Comparison of ENCODE assay signal across 14 mouse cellular contexts in genomic region chr7:114731700-114732099, GRCm38 (mm10). TPM values are rescaled to one million over a fixed set of nuclear protein-coding genes. Genes with fewer than 3 reads are reported as not detected.
A peak's percentile ranks its signal among the peaks of the same experiment; 100 is the strongest.
DNase-seq lines count a peak whose midpoint lies in the region; ATAC-seq and TF ChIP-seq lines count a peak whose summit lies in the region.
"Not testable (repeated sequence)": the region's sequence is repeated elsewhere in the genome, so short reads cannot be mapped to it uniquely, and the experiment has no call there.
"Had no signal": no experiment of that assay in that cellular context is flagged by ENCODE, and none has a peak within 500 bp of the region (broad histone marks: within the 10 kb centered on the region; RNA-seq: fewer than 3 reads in every experiment).

No protein-coding gene starts in this region.

- ATAC-seq in common myeloid progenitor, adult 5-6 weeks (replicated peaks; ENCODE audit: low read depth, poor library complexity, severe bottlenecking) = peak; percentile 68
- ATAC-seq in liver, postnatal 0 days; midbrain, embryonic 14.5 days (ENCODE audit: low FRiP score, low TSS enrichment): not testable (repeated sequence)

- not testable (repeated sequence) for TF ChIP-seq POLR2A in heart, adult 2 months (IDR thresholded peaks at IDR 0.05; ENCODE audit: insufficient read depth, low read depth, low read length)

- not testable (repeated sequence) for H3K27me3 ChIP-seq in heart, adult 2 months (ENCODE audit: control insufficient read depth, insufficient read depth, low read length); liver, postnatal 0 days (ENCODE audit: insufficient read depth, low read length); midbrain, embryonic 14.5 days (ENCODE audit: control insufficient read depth, insufficient read depth, low read length)

- not testable (repeated sequence) for H3K4me1 ChIP-seq in heart, adult 2 months (ENCODE audit: control insufficient read depth, insufficient read depth, low read length); liver, postnatal 0 days (ENCODE audit: insufficient read depth); midbrain, embryonic 14.5 days (ENCODE audit: control insufficient read depth, insufficient read depth, low read length)

- peak; percentile 25 to 26 for DNase-seq in B cell, adult 2 months
- peak; percentile 40 for DNase-seq in R1 (ENCODE audit: low read depth, low spot score)
- not testable (repeated sequence) for DNase-seq in heart, adult 2 months; liver, postnatal 0 days
- peak; percentile 23 for DNase-seq in kidney, adult 9 months
- DNase-seq in midbrain, embryonic 14.5 days = peak; percentile 15
- peak; percentile 33 for DNase-seq in thymus, postnatal 14 days

- not testable (repeated sequence) for H3K27ac ChIP-seq in heart, adult 2 months; liver, postnatal 0 days (ENCODE audit: low read depth); midbrain, embryonic 14.5 days (replicated peaks; ENCODE audit: low read depth, low read length)

- H3K79me2 ChIP-seq in heart, adult 2 months (replicated peaks; ENCODE audit: control insufficient read depth, insufficient read depth, low read length) = not testable (repeated sequence)

- H3K36me3 ChIP-seq in heart, adult 2 months (ENCODE audit: control insufficient read depth, insufficient read depth, low read length); liver, postnatal 0 days (replicated peaks; ENCODE audit: insufficient read depth, low read length); midbrain, embryonic 14.5 days (ENCODE audit: control insufficient read depth, insufficient read depth, low read length): not testable (repeated sequence)

- TF ChIP-seq CTCF in heart, adult 2 months (IDR thresholded peaks at IDR 0.05) = peak; percentile 66
- peak; percentile 56 for TF ChIP-seq CTCF in liver, postnatal 0 days (IDR thresholded peaks at IDR 0.05; ENCODE audit: low read depth)

- not testable (repeated sequence) for H3K9me3 ChIP-seq in liver, postnatal 0 days (ENCODE audit: low read length); midbrain, embryonic 14.5 days (ENCODE audit: control insufficient read depth, low read length)

- H3K4me2 ChIP-seq in liver, postnatal 0 days (ENCODE audit: low read depth, low read length); midbrain, embryonic 14.5 days (ENCODE audit: low read length): not testable (repeated sequence)

- not testable (repeated sequence) for TF ChIP-seq EP300 in heart, adult 2 months (IDR thresholded peaks at IDR 0.05; ENCODE audit: insufficient read depth, low read depth, low read length); liver, postnatal 0 days (IDR thresholded peaks at IDR 0.05; ENCODE audit: low read depth)

- 38% methylated on average over 4 of the region's 4 CpGs for WGBS in heart, adult 2 months
- 38% methylated on average over 4 of the region's 4 CpGs for WGBS in liver, postnatal 0 days (ENCODE audit: insufficient replicate concordance)
- WGBS in midbrain, embryonic 14.5 days = 45% methylated on average over 4 of the region's 4 CpGs

- intact Hi-C loops in heart, adult 2 months (cut with DNase I) = loop anchor here (1.0 kb wide), 1 partner anchor 86 kb away; no protein-coding TSS in a partner anchor

- H3K9ac ChIP-seq in heart, adult 2 months (ENCODE audit: low read depth, low read length); liver, postnatal 0 days (replicated peaks); midbrain, embryonic 14.5 days (replicated peaks; ENCODE audit: low read length): not testable (repeated sequence)

- not testable (repeated sequence) for H3K4me3 ChIP-seq in heart, adult 2 months; liver, postnatal 0 days (ENCODE audit: low read depth, low read length); midbrain, embryonic 14.5 days (replicated peaks; ENCODE audit: low read depth, low read length)

RNA-seq across cellular contexts. Expression of gene Insc, which starts 11.8 kb away (rescaled TPM):
- not detected in 2 replicates for total RNA-seq in common myeloid progenitor, adult 5-6 weeks (2017)
- under 1 TPM; 0.16 to 0.25 TPM for total RNA-seq in heart, adult 2 months (2021)
- polyA plus RNA-seq in heart, adult 2 months (2012; rRNA removed) = 0.64 and 1.00 TPM in 2 replicates
- polyA plus RNA-seq in liver, postnatal 0 days (2015; fragmentation: Nextera tagmentation; extraction: Ambion mirVana) = 13.7 and 16.2 TPM in 2 replicates
- 1.3 and 1.7 TPM in 2 replicates for polyA plus RNA-seq in midbrain, embryonic 14.5 days (2014; fragmentation: Nextera tagmentation; extraction: Ambion mirVana)

RNA-seq across cellular contexts. Expression of gene Calcb, which starts 13.3 kb away (rescaled TPM):
- not detected in 2 replicates for total RNA-seq in common myeloid progenitor, adult 5-6 weeks (2017)
- total RNA-seq in heart, adult 2 months (2021) = under 1 TPM; 0.23 to 0.52 TPM
- 0.61 and 0.78 TPM in 2 replicates for polyA plus RNA-seq in heart, adult 2 months (2012; rRNA removed)
- polyA plus RNA-seq in liver, postnatal 0 days (2015; fragmentation: Nextera tagmentation; extraction: Ambion mirVana) = not detected in 2 replicates
- not detected in 2 replicates for polyA plus RNA-seq in midbrain, embryonic 14.5 days (2014; fragmentation: Nextera tagmentation; extraction: Ambion mirVana)
- total RNA-seq: adrenal gland, adult 18-20 months; adrenal gland, postnatal 4 days; gastrocnemius, postnatal 4 days; left cerebral cortex, postnatal 36 days had no signal
- polyA plus RNA-seq: forebrain, embryonic 16.5 days; heart, embryonic 12.5 days had no signal
